Mouse (Mus musculus): ENCODE results near the gene Arhgap24. TPM values are rescaled to one million over a fixed set of nuclear protein-coding genes. Genes with fewer than 3 reads are reported as not detected.

Gene Arhgap24
- polyA plus RNA-seq (2015; fragmentation: Illumina TruSeq; extraction: RNeasy Lipid Tissue Mini Kit (QIAGEN cat#74804); ENCODE audit: insufficient read depth, low replicate concordance) = 11.5 TPM

DNA sequence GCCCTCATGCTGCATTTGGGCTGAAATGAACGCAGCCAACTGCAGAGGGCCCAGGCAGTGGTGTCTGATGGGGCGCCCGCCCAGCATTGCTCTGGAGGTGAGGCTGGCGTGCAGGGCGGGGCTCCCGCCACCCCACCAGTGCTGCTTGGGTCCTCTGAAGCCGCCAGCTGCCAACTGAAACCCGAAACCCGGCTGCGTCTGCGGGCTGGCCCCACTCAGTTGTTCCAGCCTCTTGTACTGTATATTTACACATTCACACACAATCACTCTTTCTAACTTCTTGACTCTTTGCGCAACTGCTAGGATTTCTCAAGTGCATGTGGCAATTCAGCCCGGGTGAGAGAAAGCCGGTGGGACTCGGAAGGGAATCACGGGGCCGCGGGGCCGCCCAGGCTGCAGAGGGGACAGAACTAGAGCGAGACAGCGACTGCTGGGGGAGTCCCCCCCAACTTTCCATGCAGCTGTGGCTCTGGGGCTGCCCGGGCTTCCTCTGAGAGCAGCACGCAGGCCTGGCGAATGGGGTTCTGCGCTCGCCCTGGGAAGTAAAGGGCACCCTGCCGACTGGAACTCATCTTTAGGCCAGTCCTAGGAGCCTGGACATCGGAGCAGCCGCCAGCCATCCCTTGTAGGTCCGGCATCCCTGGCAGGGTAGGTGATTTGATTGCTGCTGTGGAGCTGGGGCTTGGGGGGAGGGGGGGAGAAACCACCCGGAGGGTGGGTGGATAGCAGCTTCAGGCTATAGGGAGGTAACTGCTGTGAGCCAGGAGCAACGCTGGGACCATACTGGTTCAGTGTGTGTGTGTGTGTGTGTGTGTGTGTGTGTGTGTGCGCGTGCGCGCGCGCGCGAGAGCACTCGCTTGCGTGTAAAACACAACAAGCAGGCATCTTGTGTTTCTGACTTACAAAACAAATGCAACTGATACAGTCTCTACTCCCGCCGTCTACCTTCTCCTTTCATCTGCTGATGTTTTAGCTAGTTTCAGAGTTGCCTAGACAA lies at the start of gene Arhgap24:
TSS of gene Arhgap24 (plus strand) at position 177 of the 997 bp plus-strand sequence.

All from spleen, adult 10 weeks (tissue).